ENCODE assay signal across 8 mouse cellular contexts in the genomic region with DNA sequence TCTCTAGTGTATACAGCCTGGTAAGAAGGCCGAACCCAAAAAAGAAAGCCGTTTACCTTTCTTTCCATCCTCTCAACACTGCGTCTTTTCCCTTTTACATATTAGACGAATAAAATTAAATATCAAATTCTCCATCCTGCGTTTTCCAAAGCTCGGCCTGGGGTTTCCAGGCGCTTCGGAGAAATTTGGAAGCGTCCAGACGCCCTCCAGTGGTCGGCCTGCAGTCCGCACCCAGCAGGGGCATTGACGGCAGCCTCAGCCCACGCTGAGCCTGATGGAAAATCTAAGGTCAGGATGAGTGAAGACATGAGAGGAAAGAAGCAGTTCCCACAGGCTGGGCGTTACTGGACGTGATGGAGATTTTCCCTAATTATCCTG. TPM values are rescaled to one million over a fixed set of nuclear protein-coding genes. Genes with fewer than 3 reads are reported as not detected.
A peak's percentile ranks its signal among the peaks of the same experiment; 100 is the strongest.
DNase-seq lines count a peak whose midpoint lies in the region; ATAC-seq and TF ChIP-seq lines count a peak whose summit lies in the region.

No protein-coding gene starts in this region.

- TF ChIP-seq CTCF in C2C12 (IDR thresholded peaks at IDR 0.05; ENCODE audit: control insufficient read depth, insufficient read depth, insufficient read length), result peak; percentile 89
- TF ChIP-seq CTCF in kidney, postnatal 0 days (IDR thresholded peaks at IDR 0.05; ENCODE audit: low read depth), result peak; percentile 93
- peak; percentile 75 for TF ChIP-seq CTCF in liver, embryonic 14.5 days (IDR thresholded peaks at IDR 0.05; ENCODE audit: low read depth)
- peak; percentile 96 for TF ChIP-seq CTCF in stomach, postnatal 0 days (IDR thresholded peaks at IDR 0.05; ENCODE audit: low read depth)

- ATAC-seq in forebrain, embryonic 11.5 days (replicated peaks; ENCODE audit: low FRiP score), result no peak
- no peak for ATAC-seq in heart, embryonic 14.5 days (ENCODE audit: insufficient number of reproducible peaks, insufficient read depth, low FRiP score, low read depth)
- ATAC-seq in kidney, postnatal 0 days (replicated peaks; ENCODE audit: low FRiP score, low read depth), result no peak
- ATAC-seq in liver, embryonic 14.5 days (ENCODE audit: insufficient read depth), result no peak
- no peak for ATAC-seq in neural tube, embryonic 11.5 days (ENCODE audit: insufficient read depth, low FRiP score, low TSS enrichment)
- ATAC-seq in stomach, postnatal 0 days (ENCODE audit: low FRiP score, low TSS enrichment), result no peak

- no peak overlapping the region for H3K27ac ChIP-seq in forebrain, embryonic 11.5 days (ENCODE audit: low read depth, low read length)
- H3K27ac ChIP-seq in heart, embryonic 14.5 days (replicated peaks in 1 of 2; ENCODE audit: control insufficient read depth in 1 of 2, insufficient read depth in 1 of 2, low read depth in 2 of 2, low read length in 2 of 2), result peak overlapping the region; percentile 45 to 65; a peak in 3 of 4 replicates
- peak overlapping the region; percentile 44; the same call in 1 of the 2 replicates for H3K27ac ChIP-seq in kidney, postnatal 0 days
- no peak overlapping the region for H3K27ac ChIP-seq in liver, embryonic 14.5 days
- no peak overlapping the region for H3K27ac ChIP-seq in neural tube, embryonic 11.5 days (ENCODE audit: low read depth, low read length)
- peak overlapping the region; percentile 73 for H3K27ac ChIP-seq in stomach, postnatal 0 days (replicated peaks)

- peaks cover 18% of the 10 kb centered on the region for H3K79me3 ChIP-seq in C2C12 (ENCODE audit: low read depth)

- WGBS in forebrain, embryonic 11.5 days, result under 1% methylated on average over 16 of the region's 16 CpGs
- under 1% methylated on average over 16 of the region's 16 CpGs for WGBS in heart, embryonic 14.5 days
- 0% methylated on average over 16 of the region's 16 CpGs for WGBS in kidney, postnatal 0 days
- WGBS in liver, embryonic 14.5 days (ENCODE audit: insufficient replicate concordance), result 1% methylated on average over 16 of the region's 16 CpGs
- WGBS in neural tube, embryonic 11.5 days, result under 1% methylated on average over 16 of the region's 16 CpGs
- under 1% methylated on average over 16 of the region's 16 CpGs for WGBS in stomach, postnatal 0 days

- H3K79me2 ChIP-seq in C2C12 (ENCODE audit: control insufficient read depth, insufficient read depth), result peaks cover 33% of the 10 kb centered on the region

- no peaks in the 10 kb centered on the region for H3K9me3 ChIP-seq in forebrain, embryonic 11.5 days (ENCODE audit: control insufficient read depth, low read length)
- no peaks in the 10 kb centered on the region for H3K9me3 ChIP-seq in heart, embryonic 14.5 days (ENCODE audit: control insufficient read depth, low read length)
- no peaks in the 10 kb centered on the region for H3K9me3 ChIP-seq in kidney, postnatal 0 days (replicated peaks; ENCODE audit: low read length)
- no peaks in the 10 kb centered on the region for H3K9me3 ChIP-seq in liver, embryonic 14.5 days (ENCODE audit: control insufficient read depth, low read length)
- H3K9me3 ChIP-seq in neural tube, embryonic 11.5 days (ENCODE audit: control insufficient read depth, low read length), result no peaks in the 10 kb centered on the region
- no peaks in the 10 kb centered on the region for H3K9me3 ChIP-seq in stomach, postnatal 0 days (ENCODE audit: control insufficient read depth, low read length)

- H3ac ChIP-seq in C2C12 (ENCODE audit: control insufficient read depth, insufficient read length, low read depth), result peak overlapping the region; percentile 41

- H3K4me1 ChIP-seq in forebrain, embryonic 11.5 days (replicated peaks; ENCODE audit: control insufficient read depth, insufficient read depth, low read length), result peaks cover 4% of the 10 kb centered on the region; the same call in 1 of the 2 replicates
- peaks cover 0 to 2% of the 10 kb centered on the region in 2 experiments; a peak in 1 of 4 replicates for H3K4me1 ChIP-seq in heart, embryonic 14.5 days (ENCODE audit: control insufficient read depth in 2 of 2, insufficient read depth in 2 of 2, low read length in 2 of 2)
- H3K4me1 ChIP-seq in kidney, postnatal 0 days (replicated peaks; ENCODE audit: insufficient read depth, low read length), result no peaks in the 10 kb centered on the region; the same call in 1 of the 2 replicates
- no peaks in the 10 kb centered on the region for H3K4me1 ChIP-seq in liver, embryonic 14.5 days (replicated peaks; ENCODE audit: control insufficient read depth in 2 of 2, insufficient read depth in 2 of 2, low read length in 1 of 2)
- no peaks in the 10 kb centered on the region for H3K4me1 ChIP-seq in neural tube, embryonic 11.5 days (ENCODE audit: control insufficient read depth, insufficient read depth, low read length)
- no peaks in the 10 kb centered on the region for H3K4me1 ChIP-seq in stomach, postnatal 0 days (replicated peaks; ENCODE audit: control insufficient read depth, insufficient read depth)

- no peaks in the 10 kb centered on the region for H3K27me3 ChIP-seq in C2C12 (ENCODE audit: control insufficient read depth, insufficient read depth, insufficient read length)
- H3K27me3 ChIP-seq in forebrain, embryonic 11.5 days (ENCODE audit: control insufficient read depth, insufficient read depth, low read length), result no peaks in the 10 kb centered on the region
- no peaks in the 10 kb centered on the region for H3K27me3 ChIP-seq in heart, embryonic 14.5 days (ENCODE audit: control insufficient read depth, insufficient read depth, low read length)
- H3K27me3 ChIP-seq in kidney, postnatal 0 days (ENCODE audit: insufficient read depth, low read length), result no peaks in the 10 kb centered on the region
- peaks cover 62% of the 10 kb centered on the region for H3K27me3 ChIP-seq in liver, embryonic 14.5 days (ENCODE audit: control insufficient read depth, insufficient read depth, low read length)
- H3K27me3 ChIP-seq in neural tube, embryonic 11.5 days (ENCODE audit: control insufficient read depth, insufficient read depth, low read length), result no peaks in the 10 kb centered on the region
- no peaks in the 10 kb centered on the region for H3K27me3 ChIP-seq in stomach, postnatal 0 days (ENCODE audit: control insufficient read depth, insufficient read depth, low read length)

- H3K4me3 ChIP-seq in C2C12 (ENCODE audit: insufficient read depth, poor library complexity, severe bottlenecking), result peak overlapping the region; percentile 74
- H3K4me3 ChIP-seq in forebrain, embryonic 11.5 days (ENCODE audit: low read depth, low read length), result peak overlapping the region; percentile 80
- peak overlapping the region; percentile 52 to 74 for H3K4me3 ChIP-seq in heart, embryonic 14.5 days (ENCODE audit: control insufficient read depth in 1 of 2, insufficient read depth in 1 of 2, low read depth in 1 of 2, low read length in 2 of 2)
- H3K4me3 ChIP-seq in kidney, postnatal 0 days (replicated peaks; ENCODE audit: low read depth, low read length), result peak overlapping the region; percentile 77
- peak overlapping the region in 1 of 2 experiments; percentile 57; a peak in 2 of 4 replicates for H3K4me3 ChIP-seq in liver, embryonic 14.5 days (ENCODE audit: insufficient read depth in 1 of 2, low read depth in 2 of 2, low read length in 2 of 2)
- H3K4me3 ChIP-seq in neural tube, embryonic 11.5 days (ENCODE audit: low read depth, low read length), result peak overlapping the region; percentile 58
- H3K4me3 ChIP-seq in stomach, postnatal 0 days (ENCODE audit: low read depth, low read length), result peak overlapping the region; percentile 82

- peak; percentile 87 for DNase-seq in brain, adult 2 months (ENCODE audit: low read depth, low spot score)
- DNase-seq in forebrain, embryonic 11.5 days (ENCODE audit: low spot score), result peak; percentile 91
- DNase-seq in kidney, postnatal 0 days (ENCODE audit: low spot score), result peak; percentile 90
- DNase-seq in liver, embryonic 14.5 days (ENCODE audit: low read depth in 3 of 3, low spot score in 3 of 3), result no peak
- peak; percentile 88 for DNase-seq in neural tube, embryonic 11.5 days (ENCODE audit: low spot score)
- DNase-seq in stomach, postnatal 0 days (ENCODE audit: low spot score), result peak; percentile 84

- peak overlapping the region; percentile 95 for H3K4me2 ChIP-seq in forebrain, embryonic 11.5 days (ENCODE audit: low read depth, low read length, severe bottlenecking)
- H3K4me2 ChIP-seq in heart, embryonic 14.5 days (ENCODE audit: low read length), result peak overlapping the region; percentile 98
- H3K4me2 ChIP-seq in kidney, postnatal 0 days (ENCODE audit: low read length), result peak overlapping the region; percentile 98
- peak overlapping the region; percentile 64 for H3K4me2 ChIP-seq in liver, embryonic 14.5 days (ENCODE audit: low read depth)
- peak overlapping the region; percentile 87 for H3K4me2 ChIP-seq in neural tube, embryonic 11.5 days (ENCODE audit: low read depth)
- peak overlapping the region; percentile 99 for H3K4me2 ChIP-seq in stomach, postnatal 0 days (replicated peaks; ENCODE audit: low read depth)

- no peaks in the 10 kb centered on the region for H3K36me3 ChIP-seq in C2C12 (ENCODE audit: control insufficient read depth, insufficient read depth)
- H3K36me3 ChIP-seq in forebrain, embryonic 11.5 days (ENCODE audit: control insufficient read depth, insufficient read depth, low read length), result no peaks in the 10 kb centered on the region
- H3K36me3 ChIP-seq in heart, embryonic 14.5 days (ENCODE audit: control insufficient read depth, insufficient read depth, low read length), result no peaks in the 10 kb centered on the region
- no peaks in the 10 kb centered on the region for H3K36me3 ChIP-seq in kidney, postnatal 0 days (ENCODE audit: insufficient read depth, low read length)
- no peaks in the 10 kb centered on the region for H3K36me3 ChIP-seq in liver, embryonic 14.5 days (replicated peaks; ENCODE audit: control insufficient read depth, insufficient read depth, low read depth)
- no peaks in the 10 kb centered on the region for H3K36me3 ChIP-seq in neural tube, embryonic 11.5 days (ENCODE audit: control insufficient read depth, insufficient read depth, low read length)
- no peaks in the 10 kb centered on the region for H3K36me3 ChIP-seq in stomach, postnatal 0 days (ENCODE audit: control insufficient read depth, insufficient read depth, low read length)

- peak overlapping the region; percentile 52 for H3K9ac ChIP-seq in forebrain, embryonic 11.5 days (ENCODE audit: low read length)
- H3K9ac ChIP-seq in heart, embryonic 14.5 days (ENCODE audit: low read length), result peak overlapping the region; percentile 75
- H3K9ac ChIP-seq in kidney, postnatal 0 days (ENCODE audit: low read depth, low read length), result peak overlapping the region; percentile 45
- no peak overlapping the region for H3K9ac ChIP-seq in liver, embryonic 14.5 days (replicated peaks)
- peak overlapping the region; percentile 60 for H3K9ac ChIP-seq in neural tube, embryonic 11.5 days (ENCODE audit: low read length)
- H3K9ac ChIP-seq in stomach, postnatal 0 days (ENCODE audit: low read length), result peak overlapping the region; percentile 36; the same call in 1 of the 2 replicates

- no peak for TF ChIP-seq EP300 in liver, embryonic 14.5 days (IDR thresholded peaks at IDR 0.05; ENCODE audit: low read depth)
- no peak for TF ChIP-seq EP300 in stomach, postnatal 0 days (optimal IDR thresholded peaks at IDR 0.05)

RNA-seq across cellular contexts. Expression of a gene that starts 3.0 kb away (rescaled TPM):
- 8.1 TPM for polyA plus RNA-seq in C2C12 (2012; fragmentation: generic; extraction: Trizol)
- polyA plus RNA-seq in forebrain, embryonic 11.5 days (2014; fragmentation: Nextera tagmentation; extraction: Ambion mirVana), result 40.5 and 42.2 TPM in 2 replicates
- polyA plus RNA-seq in heart, embryonic 14.5 days (2014; fragmentation: Nextera tagmentation; extraction: Ambion mirVana), result 26.4 and 26.5 TPM in 2 replicates
- 17.3 and 19.4 TPM in 2 replicates for polyA plus RNA-seq in kidney, postnatal 0 days (2015; fragmentation: Nextera tagmentation; extraction: Ambion mirVana)
- polyA plus RNA-seq in liver, embryonic 14.5 days (2012; rRNA removed), result 0.29 and 0.40 TPM in 2 replicates
- polyA plus RNA-seq in liver, embryonic 14.5 days (2014; fragmentation: Nextera tagmentation; extraction: Ambion mirVana), result 1.2 and 1.6 TPM in 2 replicates
- polyA plus RNA-seq in neural tube, embryonic 11.5 days (2014; fragmentation: Nextera tagmentation; extraction: Ambion mirVana), result 40.1 and 40.3 TPM in 2 replicates
- polyA plus RNA-seq in stomach, postnatal 0 days (2015; fragmentation: Nextera tagmentation; extraction: Ambion mirVana), result 23.3 and 23.9 TPM in 2 replicates

Comparison
In these comparisons a context has a peak if more than half of its experiments do, and no peak if none do; other contexts are left out.
1. DNase-seq: peak in brain, adult 2 months (single experiment), forebrain, embryonic 11.5 days (single experiment), kidney, postnatal 0 days (single experiment), neural tube, embryonic 11.5 days (single experiment) and stomach, postnatal 0 days (single experiment); none in liver, embryonic 14.5 days (0 of 3).
2. H3K27ac ChIP-seq: peak in heart, embryonic 14.5 days (2 of 2), kidney, postnatal 0 days (single experiment) and stomach, postnatal 0 days (single experiment); none in forebrain, embryonic 11.5 days (single experiment), liver, embryonic 14.5 days (single experiment) and neural tube, embryonic 11.5 days (single experiment).
3. Peak in every context shown above with its lines, with median percentiles within 50 percentile points of each other: CTCF ChIP-seq and H3K4me2 ChIP-seq.